In the genomic region with DNA sequence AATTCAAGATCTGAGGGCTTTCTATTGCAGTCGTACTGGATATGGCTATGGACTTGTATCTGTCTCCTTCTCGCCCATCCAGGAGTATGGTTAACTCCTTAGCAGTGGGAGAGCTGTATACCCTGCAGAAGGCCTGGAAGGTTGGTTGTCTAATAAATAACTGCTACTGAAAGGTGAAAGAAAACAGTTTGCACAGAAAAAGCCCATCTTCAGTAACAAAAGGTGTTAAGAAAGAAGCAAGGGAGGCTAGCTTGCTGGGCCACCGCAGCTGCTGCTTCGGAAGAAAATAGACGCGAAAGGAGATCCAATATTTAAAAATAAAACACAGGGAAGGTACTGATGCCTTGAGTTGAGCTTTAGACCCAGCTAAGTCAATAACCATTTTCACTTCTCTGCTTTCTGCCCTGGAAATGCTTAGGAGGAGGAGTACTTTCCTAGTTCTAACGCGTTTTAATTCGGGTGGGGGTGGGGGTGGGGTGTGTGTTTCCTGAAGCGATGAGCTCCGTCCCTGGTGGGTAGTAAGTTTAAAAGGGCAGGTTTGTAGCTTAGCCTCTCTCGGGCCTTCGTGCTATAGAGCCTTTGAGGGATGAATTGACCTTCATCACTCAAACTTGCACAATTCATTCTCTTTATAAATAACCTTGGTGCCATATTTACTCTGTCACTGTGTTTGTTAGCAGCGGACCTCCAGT, we compare ENCODE assay signal across 1 mouse cellular context.
TF ChIP-seq lines count a peak whose summit lies in the region.

No protein-coding gene starts in this region.

TF ChIP-seq in CH12.LX, 34 proteins besides CTCF, POLR2A, EP300 and RAD21 (continued from another document):
- TF ChIP-seq SIN3A (IDR thresholded peaks at IDR 0.05; ENCODE audit: low read length) (peak; percentile 45; the same call in 1 of the 2 replicates), CHD1 (IDR thresholded peaks at IDR 0.05; ENCODE audit: low read depth, low read length) (peak; percentile 48; the same call in 1 of the 2 replicates), ZNF384 (IDR thresholded peaks at IDR 0.05; ENCODE audit: low read depth, low read length) (no peak), NELFE (IDR thresholded peaks at IDR 0.05; ENCODE audit: low read depth, low read length) (no peak), KAT2A (IDR thresholded peaks at IDR 0.05; ENCODE audit: insufficient replicate concordance, low read length) (no peak)
